Mouse (Mus musculus) embryo, embryonic 10.5 days (tissue): Measurements from ENCODE around the gene 1700034J05Rik.

Experiments used
- DNase-seq: peaks from one replicate; pipeline ENCODE4 v3.0.0-alpha.2; 2015; ENCODE audit warnings: low spot score

Gene 1700034J05Rik

DNA sequence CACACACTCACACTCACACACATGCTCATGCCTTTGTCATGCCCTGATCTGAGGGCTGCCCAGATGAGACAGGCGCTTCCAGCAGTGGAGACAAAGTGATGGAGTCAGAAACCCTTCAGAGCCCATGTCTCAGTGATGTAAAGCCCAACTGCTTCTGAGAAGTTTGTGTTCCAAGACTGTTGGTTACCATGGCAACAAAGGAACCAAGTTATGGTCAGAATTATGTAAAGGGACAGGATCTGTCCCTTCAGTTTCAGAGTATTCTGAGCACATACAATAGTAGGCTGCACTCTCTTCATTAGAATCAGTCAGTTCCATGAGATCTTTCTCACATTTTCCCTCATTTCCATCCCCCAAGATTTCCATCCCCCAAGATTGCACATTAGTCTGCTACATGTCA, at the start of gene 1700034J05Rik:
Gene 1700034J05Rik (minus strand): TSS at position 165 of the 400 bp plus-strand sequence.
- DNase-seq, result no peak

DNA sequence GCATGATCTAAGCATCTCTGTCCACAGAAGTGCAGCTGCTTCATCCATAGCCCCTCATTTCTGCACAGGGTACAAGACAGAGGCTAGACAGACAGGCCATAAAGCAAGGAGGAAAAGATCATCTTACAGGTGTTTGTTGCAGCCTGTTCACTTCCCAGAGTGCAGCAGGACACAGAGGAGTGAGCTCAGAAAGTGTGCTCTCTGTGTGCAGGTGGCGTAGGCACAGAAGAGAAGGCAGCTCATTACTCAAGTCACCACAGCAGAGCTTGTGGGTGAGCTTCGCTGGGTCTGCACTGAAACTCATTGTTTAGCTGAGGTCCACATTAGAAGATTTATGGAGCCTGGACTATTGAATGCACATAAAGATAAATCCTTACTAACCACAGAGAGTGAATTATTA, 45.5 kb upstream of the 1700034J05Rik start:
- DNase-seq, result no peak

DNA sequence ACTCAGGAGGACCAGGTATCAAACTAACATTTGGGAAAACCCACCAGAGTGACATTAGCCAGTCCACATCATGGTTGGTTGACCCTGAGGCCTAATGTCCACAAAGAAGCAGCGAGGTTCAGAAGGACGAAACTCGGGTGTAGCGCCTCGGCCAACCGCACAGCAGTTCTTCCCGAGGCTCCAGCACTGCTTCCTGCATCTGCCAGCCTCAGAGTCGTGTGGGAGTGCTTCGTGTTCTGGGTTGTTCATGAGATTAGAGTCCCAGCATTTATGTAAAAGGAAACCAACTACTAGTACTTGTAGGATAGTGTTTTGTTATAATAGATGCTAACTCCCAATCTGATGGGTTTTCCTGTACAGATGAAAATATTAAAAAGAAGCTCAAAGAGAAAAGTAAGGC, 45.1 kb upstream of the 1700034J05Rik start:
- no peak for DNase-seq

DNA sequence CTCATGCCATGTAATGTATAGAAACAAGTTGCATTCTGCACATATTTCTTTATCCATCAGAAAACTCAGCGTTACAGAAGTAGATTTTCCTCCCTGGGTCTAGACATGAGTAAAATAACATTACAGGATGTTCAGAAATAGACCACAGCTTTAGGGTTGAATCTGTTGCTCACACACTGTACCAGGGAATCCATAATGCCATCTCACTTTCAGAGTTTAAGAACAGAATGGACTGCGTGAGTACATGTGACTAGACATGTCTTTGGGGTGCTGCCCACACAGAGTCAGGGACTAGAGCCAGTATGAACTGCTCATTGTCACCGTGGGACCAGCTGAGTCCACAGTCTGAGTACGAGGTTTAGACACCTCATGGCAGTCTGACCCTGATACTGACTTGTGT, 44.5 kb upstream of the 1700034J05Rik start:
- no peak for DNase-seq

DNA sequence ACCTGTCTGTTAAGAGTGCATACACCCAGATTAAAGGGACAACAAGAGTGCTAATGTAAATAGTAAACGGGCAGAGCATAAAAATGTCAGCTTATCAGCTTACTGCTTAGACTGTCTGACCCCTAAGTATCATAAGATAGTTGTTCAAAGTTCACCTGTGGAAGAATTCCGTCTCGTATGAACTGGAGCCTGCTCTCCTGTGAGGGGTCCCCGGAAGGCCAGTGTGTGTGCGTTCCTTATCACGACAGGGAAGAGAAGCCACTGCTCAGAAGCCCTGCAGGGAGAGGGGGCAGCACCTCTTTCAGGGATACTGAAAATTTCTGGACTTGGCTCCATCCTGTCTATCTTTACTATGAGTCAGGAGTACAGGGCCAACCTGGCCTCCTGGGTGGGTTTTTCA, 42.8 kb upstream of the 1700034J05Rik start:
- DNase-seq, result no peak

DNA sequence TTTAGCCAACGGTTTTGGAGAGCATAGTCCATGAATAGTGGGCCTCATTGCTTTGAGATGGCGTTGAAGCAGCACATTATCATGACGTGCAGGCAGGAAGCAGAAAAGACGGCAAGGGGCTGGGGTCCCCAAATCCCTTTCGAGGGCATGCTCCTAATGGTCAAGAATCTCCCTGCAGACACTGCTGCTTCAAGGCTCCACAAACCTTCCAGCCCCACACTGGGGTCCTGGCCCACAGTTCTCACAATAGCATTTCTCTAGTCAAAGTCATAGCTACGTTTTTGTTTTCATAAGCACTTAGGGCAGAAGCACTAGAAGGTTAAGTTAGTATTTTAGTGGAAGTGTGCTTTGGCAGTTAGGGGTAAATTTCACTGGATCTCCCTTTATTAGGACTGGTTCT, 41.7 kb upstream of the 1700034J05Rik start:
- DNase-seq, result no peak

DNA sequence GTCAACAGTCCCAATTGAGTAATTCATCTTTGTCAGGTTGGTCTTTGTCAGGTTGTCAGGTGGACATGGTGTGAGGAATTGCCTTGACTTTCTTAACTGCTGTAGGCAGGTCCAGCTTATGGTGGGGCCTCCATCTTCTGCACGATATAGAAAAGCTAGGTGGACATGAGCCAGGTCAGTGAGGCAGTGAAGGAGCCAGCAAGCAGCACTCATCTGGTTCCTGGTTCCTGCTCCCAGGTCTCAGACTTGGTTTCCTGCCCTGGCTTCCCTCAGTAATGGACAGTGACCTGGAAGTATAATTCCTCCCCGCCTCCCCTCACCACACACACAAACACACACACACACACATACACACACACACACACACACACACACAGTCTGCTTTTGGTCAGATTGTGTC, 41.2 kb upstream of the 1700034J05Rik start:
- DNase-seq, result no peak

DNA sequence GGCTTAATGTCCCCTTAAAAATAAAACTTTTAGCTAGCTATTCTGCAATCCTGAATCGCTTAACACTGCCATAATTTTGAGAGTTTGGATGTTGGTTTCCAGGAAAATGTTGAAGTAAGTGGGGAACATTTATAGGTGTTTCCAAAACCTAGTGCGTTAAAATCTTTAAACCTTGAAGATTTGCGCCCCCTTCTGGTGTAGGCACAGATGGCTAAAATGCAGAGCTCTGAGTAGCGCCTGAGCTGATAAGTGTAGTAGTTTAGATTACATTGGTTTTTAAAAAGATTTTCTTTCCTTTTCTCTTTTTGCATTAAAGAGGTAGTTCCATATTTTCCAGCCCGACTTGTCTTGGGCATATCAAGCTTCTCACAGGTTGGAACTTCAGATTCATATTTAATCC, 40.0 kb upstream of the 1700034J05Rik start:
- DNase-seq, result peak; percentile 82

DNA sequence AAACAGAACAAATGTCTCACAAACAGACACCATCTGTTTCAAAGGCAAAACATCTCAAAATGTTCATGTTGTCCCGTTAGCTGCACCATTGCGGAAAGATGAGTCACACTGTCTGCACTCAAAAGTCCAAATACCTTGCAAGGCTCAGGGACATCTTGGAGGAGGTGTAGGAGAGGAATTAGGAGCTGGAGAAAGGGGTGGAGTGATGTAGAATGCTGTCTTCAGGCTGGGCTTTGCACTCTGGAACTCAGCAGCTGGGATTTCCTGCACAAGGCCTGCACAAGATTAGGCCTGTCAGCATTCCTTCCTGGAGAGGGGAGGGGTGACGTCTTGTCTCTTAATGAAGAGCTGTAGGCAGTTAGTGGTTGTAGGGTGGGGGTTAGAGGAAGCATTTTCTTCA, 30.3 kb upstream of the 1700034J05Rik start:
- no peak for DNase-seq

DNA sequence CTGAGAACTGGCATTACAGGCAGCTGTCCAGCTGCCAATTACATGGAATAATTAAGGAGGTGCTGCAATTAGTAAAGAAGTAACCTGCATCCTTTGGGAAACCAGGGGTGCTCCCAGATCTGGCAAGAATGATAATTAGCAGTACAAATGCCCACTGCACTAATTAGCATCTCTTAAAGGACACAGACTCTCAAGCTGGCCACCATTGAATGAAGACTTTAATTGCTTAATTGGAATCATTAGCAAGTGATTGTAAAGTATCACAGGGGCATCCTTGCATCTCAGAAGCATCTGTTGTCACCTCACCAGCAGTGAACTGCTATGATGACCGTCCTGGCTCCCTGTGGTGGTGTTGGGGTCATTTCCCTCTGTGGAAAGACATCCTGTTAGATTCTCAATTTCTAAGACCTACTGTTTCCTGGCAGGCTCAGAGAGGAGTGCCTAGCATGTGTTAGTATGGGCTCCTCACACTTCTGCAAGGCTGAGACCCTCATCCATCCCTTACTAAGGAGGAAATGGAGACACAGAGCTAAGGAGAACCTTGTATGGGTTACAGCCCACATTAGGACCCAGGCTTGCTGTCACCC, 27.1 kb upstream of the 1700034J05Rik start:
- no peak for DNase-seq

DNA sequence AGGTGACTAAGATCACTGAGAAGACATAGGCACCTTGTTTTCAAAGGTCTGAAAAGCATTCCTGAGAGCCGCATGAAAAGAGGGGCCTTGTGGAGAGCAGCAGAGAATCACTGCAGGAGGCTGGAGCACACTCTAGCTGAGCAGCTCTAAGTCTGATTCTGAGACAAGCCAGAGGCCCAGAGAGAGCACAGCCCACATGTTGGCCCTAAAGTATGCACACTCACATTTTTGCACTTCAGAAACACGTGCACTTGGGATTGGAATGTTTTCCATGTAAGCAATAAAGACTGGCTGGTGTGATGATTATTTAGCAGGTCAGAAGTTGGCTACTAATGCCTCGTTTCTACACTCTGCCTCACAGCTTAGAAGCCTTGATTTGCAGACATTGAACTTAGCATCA, 25.7 kb upstream of the 1700034J05Rik start:
- no peak for DNase-seq

DNA sequence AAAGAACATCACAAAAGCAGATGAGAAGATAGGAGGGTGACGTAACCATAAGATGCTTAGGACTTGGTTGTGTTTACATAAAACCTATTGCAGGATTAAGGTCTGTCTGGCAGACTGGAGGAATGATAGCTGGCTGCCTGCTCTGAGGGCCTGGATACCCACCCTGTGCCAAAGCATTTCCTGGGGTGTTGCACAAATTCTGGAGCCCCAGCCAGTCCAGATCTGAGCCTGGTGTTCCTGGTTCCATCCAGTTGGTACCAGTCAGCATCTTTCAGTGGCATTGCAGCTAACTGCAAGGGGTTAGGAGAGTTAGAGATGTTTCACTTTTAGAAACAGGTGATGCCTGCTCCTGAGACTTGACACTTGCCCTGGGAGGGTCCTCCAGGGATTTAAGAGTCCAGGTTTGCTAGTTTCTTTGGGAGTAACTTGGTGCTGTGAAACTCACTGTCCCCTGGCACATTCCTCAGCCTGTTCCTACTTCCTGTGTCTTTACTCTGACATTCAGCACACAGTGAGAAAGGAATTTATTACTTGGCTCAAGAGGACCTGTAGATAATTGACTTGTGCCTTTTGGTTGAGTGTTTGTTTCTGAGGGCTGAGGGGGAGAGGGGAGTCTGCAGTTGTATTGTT, 25.0 kb upstream of the 1700034J05Rik start:
- no peak for DNase-seq

DNA sequence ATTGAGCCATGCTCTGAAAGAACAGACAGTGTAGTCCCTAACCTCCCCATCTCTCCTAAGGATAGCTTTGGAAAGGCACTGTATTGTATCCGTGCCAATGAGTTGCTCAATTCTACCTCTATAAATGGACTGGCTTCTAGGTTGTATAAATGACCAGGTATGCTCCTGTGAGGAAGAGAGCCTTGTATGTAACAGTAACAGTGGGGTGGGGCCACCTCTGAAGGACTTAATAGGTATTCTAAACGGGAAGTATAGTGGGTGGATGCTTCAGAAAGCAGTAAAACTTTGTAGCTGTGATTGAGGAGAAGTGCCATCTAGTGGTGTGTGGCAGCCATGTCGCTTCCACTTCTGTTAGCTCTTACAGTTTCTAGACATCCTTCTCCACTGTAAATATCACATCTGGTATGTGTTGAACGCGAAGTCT, 24.5 kb upstream of the 1700034J05Rik start:
- peak; percentile 48 for DNase-seq

DNA sequence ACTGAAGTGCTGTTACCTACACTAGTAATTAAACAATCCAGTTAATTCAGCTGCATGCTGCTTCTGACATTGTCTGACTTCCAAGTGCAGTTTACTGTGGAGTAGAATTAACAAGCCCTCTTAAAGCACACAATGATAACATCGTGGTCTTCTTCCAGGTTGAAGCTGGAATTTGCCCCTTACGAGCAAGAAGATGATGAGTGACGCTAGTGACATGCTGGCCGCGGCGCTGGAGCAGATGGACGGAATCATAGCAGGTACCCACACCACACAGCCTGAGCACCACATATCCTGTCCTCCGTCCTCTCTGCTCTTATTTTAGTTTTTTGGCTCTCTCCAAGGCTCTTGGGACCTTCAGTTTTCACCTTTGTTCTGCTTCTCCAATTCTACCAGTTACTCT, 22.2 kb upstream of the 1700034J05Rik start:
- DNase-seq, result no peak

DNA sequence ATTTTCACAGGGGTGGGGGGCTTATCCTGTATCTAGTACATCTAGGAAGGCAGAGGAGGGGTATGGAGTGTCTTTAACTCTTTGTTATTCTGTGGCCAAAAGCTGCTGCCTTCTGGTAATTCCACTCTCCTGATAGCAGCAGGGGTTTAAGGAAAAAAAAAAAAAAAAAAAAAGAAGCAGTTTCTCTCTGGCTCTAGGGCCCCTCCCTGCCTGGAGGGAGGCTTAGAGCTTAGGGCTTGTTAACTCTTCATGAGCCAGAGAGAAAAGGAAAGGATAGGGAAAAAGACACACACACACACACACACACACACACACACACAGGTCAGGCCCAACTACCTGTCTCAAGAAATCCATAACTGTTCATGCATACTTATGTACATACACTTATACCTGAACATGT, 19.6 kb upstream of the 1700034J05Rik start:
- no peak for DNase-seq

DNA sequence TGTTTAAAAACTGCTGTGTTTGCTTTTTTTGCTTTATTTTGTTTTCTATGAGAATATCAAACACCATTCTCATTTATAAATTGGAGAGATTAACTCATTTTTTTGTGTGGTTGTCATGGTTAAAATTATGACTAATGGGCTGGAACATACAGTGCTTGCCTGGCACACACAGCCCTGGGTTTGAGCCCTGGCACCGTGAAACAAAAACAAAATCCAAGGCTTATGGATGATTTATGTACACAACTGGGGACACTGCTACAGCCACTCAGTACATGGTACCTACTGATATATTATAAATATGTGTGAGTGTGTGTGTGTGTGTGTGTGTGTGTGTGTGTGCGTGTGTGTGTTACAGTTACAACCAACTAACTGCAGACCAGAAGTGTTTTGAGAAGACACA, 19.2 kb upstream of the 1700034J05Rik start:
- no peak for DNase-seq

DNA sequence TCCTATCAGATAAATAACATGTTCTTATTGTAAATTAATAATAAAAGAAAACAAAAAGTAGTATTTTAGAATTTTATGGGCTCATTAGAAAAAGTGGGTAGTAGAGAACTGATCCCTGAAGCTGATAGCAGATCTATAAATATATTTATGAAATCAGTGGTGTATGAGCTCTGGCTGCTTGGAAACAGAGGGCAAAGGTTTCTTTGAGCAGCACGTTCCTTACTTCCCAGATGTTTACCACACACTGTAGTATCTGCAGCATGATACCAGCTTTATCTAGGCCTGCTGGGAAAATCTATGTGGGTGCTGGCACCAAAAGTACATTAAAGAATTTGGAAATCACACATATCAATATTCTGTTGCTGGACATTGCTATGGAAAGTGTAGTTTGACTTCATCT, 18.5 kb upstream of the 1700034J05Rik start:
- no peak for DNase-seq

DNA sequence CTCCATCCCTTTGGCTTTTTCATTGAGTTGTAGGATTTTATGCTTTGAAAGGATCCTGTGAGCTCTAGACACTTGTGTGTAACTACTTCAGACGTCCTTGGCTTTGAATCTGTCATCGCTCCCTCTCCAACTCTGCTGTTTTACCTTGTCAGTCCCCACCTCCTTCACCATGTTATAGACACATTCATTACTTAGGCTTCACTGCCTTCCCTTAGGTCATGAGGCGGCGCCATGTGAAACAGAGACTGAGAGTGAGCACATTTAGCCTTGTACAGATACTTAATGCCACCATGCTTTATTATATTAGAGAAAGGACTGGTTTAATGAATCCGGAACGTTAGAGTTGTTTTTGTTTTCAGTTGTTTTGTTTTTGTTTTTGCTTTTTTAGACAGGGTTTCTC, 17.8 kb upstream of the 1700034J05Rik start:
- no peak for DNase-seq

DNA sequence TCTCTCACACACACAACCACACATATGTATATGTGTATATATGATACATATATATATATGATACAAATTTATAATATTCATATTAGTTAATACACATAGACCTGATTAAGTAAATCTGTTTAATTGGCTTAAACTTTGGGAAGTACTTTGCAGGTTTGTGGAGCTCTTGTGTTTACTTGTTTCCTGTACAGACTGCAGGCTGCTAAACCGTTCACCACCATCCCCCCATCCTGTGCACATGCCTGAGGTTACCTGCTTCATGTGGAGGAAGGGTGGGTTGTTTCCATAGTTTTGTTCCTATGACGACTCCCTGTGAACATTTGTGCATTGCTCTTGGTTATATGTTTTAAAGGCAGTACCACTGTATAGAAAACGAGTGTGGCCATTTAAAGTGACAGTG, 17.1 kb upstream of the 1700034J05Rik start:
- no peak for DNase-seq

DNA sequence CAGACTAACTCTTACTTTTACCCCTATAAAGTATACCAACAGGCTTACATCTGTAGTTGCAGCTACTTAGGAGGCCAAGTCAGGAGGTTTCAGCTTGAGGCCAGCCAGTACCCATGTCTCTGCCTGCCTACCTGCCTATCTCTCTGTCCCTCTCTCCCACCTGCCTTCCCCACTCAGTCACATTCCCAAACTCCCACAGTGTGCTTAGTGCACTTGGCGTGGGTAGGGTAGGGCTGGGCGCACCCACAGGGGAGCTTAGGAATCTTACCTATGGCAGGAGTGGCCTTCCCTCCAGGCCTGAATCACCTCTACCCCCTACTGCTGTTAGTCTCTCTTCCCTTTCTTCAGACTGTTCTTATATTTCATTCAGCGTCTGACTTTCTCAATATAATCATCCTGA, 16.6 kb upstream of the 1700034J05Rik start:
- DNase-seq, result no peak

DNA sequence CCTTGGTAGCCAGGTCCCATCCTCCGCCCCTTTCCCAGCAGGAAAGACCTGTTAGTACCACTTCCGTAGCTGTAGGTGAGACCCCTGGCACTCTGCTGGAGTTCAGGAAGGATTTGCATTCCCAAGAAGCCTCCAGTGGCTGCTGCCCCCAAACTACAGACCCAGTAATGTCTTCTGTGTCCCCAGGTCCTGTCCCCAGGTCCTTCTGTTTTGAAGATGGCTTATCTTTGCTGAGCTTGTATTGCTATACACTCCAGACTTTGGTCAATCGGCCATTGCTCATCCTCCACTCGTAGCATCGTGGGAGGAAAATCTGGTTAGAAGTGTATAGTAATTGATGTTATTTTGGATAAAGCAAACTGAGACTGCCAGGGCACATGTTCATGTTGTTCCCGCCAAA, 13.6 kb upstream of the 1700034J05Rik start:
- no peak for DNase-seq

DNA sequence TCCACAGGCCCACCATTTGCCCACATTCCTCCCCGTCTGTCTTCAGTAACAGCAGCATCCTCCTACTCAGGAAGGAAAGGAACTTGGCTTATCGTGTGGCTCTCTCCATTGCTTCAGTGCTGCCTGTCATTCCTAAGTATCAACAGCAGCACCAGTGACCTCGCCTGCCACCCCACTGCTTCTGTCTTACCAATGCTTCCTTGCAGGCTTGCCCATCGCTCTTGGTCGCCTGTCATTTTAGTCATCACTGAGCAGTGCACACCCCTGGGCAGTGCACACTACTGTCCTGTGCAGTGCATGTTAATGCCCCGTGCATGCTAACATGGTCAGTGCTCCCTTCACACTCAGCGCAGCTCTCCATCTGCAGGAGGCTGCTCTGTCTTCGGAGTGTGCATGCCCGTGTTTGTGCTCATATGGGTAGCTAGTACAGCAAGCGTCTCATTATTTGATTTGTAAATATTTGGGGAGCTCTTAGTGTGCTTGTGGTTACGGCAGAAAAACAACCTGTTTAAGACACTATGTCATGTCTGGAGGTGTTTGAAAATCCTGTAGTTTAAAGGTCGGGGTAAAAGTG, 12.3 kb upstream of the 1700034J05Rik start:
- no peak for DNase-seq

DNA sequence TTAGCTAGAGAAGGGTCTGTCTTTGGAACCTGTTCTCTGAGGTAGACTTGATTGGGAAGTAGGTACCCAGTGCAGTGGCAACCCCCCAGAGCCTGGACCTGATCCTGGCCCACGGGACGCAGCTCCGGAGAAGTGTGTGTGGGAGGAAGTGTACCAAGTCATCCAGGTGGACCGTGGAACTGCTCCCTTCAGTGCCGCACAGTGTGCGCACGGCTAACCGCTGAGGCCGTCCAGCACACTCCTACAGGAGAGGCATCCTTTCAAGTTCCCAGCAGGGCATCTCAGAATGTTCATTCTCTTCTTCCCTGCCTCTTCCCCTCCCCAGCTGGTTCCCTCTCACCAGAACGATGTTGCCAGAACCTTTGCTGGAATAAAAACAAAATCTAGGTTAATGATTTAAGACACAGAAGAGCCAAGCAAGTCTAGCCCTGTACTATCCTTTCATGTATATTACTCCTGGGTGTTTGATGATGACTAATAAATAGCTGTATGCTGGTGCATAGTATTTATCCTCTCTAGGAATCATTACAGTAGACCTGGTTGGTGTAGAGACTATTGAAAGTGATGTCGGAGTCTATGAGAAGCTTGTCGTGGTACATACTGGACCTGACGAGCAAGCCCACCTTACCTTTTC, 11.0 kb upstream of the 1700034J05Rik start:
- DNase-seq, result no peak
